Mouse (Mus musculus) testis, adult 2 months (tissue): ENCODE measurements around the gene Slc4a5.

Experiments used
- CTCF ChIP-seq: fragments of 200-500 bp; IDR thresholded peaks from 2 replicates; pipeline ENCODE4 v1.5.1; 2012; ENCODE audit warnings: low read depth, mild to moderate bottlenecking, inconsistent platforms, low read length, moderate library complexity; ENCODE audit not compliant: control insufficient read depth, insufficient read depth, insufficient replicate concordance
- POLR2A ChIP-seq: fragments of 200-500 bp; IDR thresholded peaks from 2 replicates; pipeline ENCODE4 v1.6.1; 2012; ENCODE audit warnings: low read depth, mild to moderate bottlenecking, inconsistent platforms, low read length, moderate library complexity; ENCODE audit not compliant: control insufficient read depth

GRCm38 (mm10) chr6:83280256-83280955 is 60.8 kb downstream of the Slc4a5 start:
- peak; percentile 90; the same call in 1 of the 2 replicates for TF ChIP-seq CTCF
- TF ChIP-seq POLR2A, result no peak
